Mouse (Mus musculus): ENCODE measurements around the gene Zfp131.

GRCm38 (mm10) chr13:119724541-119724940 lies 66.1 kb downstream of the Zfp131 start:
- TF ChIP-seq POLR2A (IDR thresholded peaks at IDR 0.05; ENCODE audit: extremely low read depth, insufficient read depth, low read length) (no peak), CTCF (IDR thresholded peaks at IDR 0.05; ENCODE audit: extremely low read depth, insufficient read depth, low read length) (no peak)

Data from cortical plate, adult 2 months (tissue).